Mouse (Mus musculus): ENCODE results near the gene Cyp1b1. TPM values are rescaled to one million over a fixed set of nuclear protein-coding genes. Genes with fewer than 3 reads are reported as not detected.

Gene Cyp1b1
- polyA plus RNA-seq, 1 experiment from 2014 or later, result 1.5 TPM

- Histone ChIP-seq H3K36me3 (no peaks in the 10 kb centered on the region), H3K9me3 (replicated peaks) (no peaks in the 10 kb centered on the region), H3K4me2 (no peak overlapping the region), H3K27ac (ENCODE audit: poor library complexity, severe bottlenecking) (no peak overlapping the region), H3K4me1 (replicated peaks) (no peaks in the 10 kb centered on the region; the same call in 1 of the 2 replicates), H3K27me3 (replicated peaks) (0 out of 2 replicates have a peak, but pooled peaks cover 4% of the 10 kb centered on the region), H3K4me3 (no peak overlapping the region), H3K9ac (no peak overlapping the region)
- ATAC-seq (ENCODE audit: insufficient number of reproducible peaks, low FRiP score), result no peak
- 67% methylated on average over 4 of the region's 4 CpGs for WGBS
These were observed 19.8 kb downstream of the Cyp1b1 start for GRCm38 (mm10) chr17:79695106-79695505.

GRCm38 (mm10) chr17:79670837-79671236 is 44.0 kb downstream of the Cyp1b1 start:
- Histone ChIP-seq H3K9me3 (replicated peaks) (no peaks in the 10 kb centered on the region), H3K27me3 (replicated peaks) (no peaks in the 10 kb centered on the region), H3K9ac (no peak overlapping the region), H3K4me2 (no peak overlapping the region), H3K4me3 (no peak overlapping the region), H3K27ac (ENCODE audit: poor library complexity, severe bottlenecking) (no peak overlapping the region), H3K36me3 (peaks cover 12% of the 10 kb centered on the region; the same call in 1 of the 2 replicates), H3K4me1 (replicated peaks) (no peaks in the 10 kb centered on the region)
- 33% methylated on average over 2 of the region's 2 CpGs for WGBS
- ATAC-seq (ENCODE audit: insufficient number of reproducible peaks, low FRiP score), result no peak

DNA sequence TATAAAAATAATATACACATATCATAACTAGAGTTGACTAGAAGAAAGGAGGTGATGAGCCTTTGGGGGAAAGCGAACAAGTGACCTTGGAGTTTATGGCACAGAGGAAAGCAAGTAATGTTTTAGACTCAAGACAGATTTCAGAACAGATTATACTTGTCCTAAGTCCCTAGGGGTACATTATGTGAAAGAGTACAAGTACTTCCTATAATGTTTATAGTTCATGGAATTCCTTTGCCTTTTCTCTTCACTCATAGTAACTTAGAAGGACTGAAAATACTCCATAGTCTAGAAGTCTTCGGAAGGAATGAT is 50.8 kb downstream of the Cyp1b1 start:
- H3K9me3 ChIP-seq (replicated peaks), result no peaks in the 10 kb centered on the region
- H3K4me3 ChIP-seq, result no peak overlapping the region
- no peaks in the 10 kb centered on the region for H3K4me1 ChIP-seq (replicated peaks)
- no peak overlapping the region for H3K9ac ChIP-seq
- no peak for ATAC-seq (ENCODE audit: insufficient number of reproducible peaks, low FRiP score)
- no peak overlapping the region for H3K4me2 ChIP-seq
- no peaks in the 10 kb centered on the region for H3K36me3 ChIP-seq
- H3K27me3 ChIP-seq (replicated peaks), result no peaks in the 10 kb centered on the region
- H3K27ac ChIP-seq (ENCODE audit: poor library complexity, severe bottlenecking), result no peak overlapping the region
- 88% methylated on average over 2 of the region's 2 CpGs for WGBS

DNA sequence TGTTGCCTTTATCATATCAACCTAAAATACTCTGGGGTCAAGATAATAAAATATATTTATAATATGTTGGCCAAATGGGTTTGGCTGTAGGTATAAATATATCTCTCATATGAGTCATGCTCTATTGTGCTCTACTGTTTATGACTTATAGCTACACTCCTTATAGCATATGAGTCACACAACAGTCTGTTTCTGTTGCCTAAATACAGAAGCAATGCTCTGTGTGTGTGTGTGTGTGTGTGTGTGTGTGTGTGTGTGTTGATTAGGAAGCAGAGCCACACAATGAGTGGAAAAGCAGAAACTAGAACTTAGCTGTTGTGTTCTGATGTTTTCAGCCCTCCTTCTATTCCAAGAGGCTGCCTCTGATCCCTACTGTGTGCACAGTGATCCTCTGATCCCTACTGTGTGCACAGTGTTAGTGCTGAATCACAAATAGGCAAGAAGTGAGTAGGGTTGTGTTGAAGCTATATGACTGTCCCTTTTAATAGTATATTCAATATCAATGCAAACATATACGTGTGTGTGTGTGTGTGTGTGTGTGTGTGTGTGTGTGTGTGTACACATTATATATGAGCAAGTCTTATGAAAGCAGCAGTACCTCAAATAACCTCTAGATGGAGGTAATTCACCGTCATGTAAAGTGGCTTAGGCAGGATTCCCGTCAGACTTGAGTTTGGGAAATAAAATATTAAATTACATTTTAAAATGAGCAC is 51.3 kb downstream of the Cyp1b1 start:
- no peak overlapping the region for H3K4me2 ChIP-seq
- no peaks in the 10 kb centered on the region for H3K27me3 ChIP-seq (replicated peaks)
- no peaks in the 10 kb centered on the region for H3K9me3 ChIP-seq (replicated peaks)
- H3K9ac ChIP-seq, result no peak overlapping the region
- no peaks in the 10 kb centered on the region for H3K36me3 ChIP-seq
- H3K4me3 ChIP-seq, result no peak overlapping the region
- H3K4me1 ChIP-seq (replicated peaks), result no peaks in the 10 kb centered on the region
- no peak for ATAC-seq (ENCODE audit: insufficient number of reproducible peaks, low FRiP score)
- WGBS, result 24% methylated on average over 3 of the region's 3 CpGs
- H3K27ac ChIP-seq (ENCODE audit: poor library complexity, severe bottlenecking), result no peak overlapping the region

DNA sequence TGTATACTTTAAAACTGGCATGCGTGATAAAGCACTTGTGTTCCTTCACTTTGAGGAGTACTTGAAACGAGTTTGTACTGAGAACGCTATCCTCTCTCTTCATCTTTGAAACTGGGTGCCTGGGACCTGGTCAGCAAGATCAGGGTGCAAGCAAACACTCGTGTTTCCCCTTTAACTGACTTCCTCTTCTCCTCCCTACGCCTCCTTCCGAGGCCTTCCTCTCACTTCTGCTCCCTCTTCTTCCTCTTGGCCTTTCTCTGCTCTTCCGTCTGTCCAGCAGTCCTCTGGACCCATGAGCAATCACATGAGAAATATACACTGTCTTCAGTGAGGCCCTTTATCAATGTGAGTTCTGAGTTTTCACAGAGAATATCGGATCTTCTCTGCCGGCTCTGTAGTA is 53.0 kb downstream of the Cyp1b1 start:
- Histone ChIP-seq H3K4me3 (no peak overlapping the region), H3K4me1 (replicated peaks) (no peaks in the 10 kb centered on the region), H3K9me3 (replicated peaks) (no peaks in the 10 kb centered on the region), H3K36me3 (no peaks in the 10 kb centered on the region), H3K27ac (ENCODE audit: poor library complexity, severe bottlenecking) (no peak overlapping the region), H3K27me3 (replicated peaks) (no peaks in the 10 kb centered on the region), H3K4me2 (no peak overlapping the region), H3K9ac (no peak overlapping the region)
- ATAC-seq (ENCODE audit: insufficient number of reproducible peaks, low FRiP score), result no peak
- WGBS, result 80% methylated on average over 9 of the region's 9 CpGs

GRCm38 (mm10) chr17:79661387-79661786 is 53.5 kb downstream of the Cyp1b1 start:
- Histone ChIP-seq H3K4me2 (no peak overlapping the region), H3K27me3 (replicated peaks) (no peaks in the 10 kb centered on the region), H3K9me3 (replicated peaks) (no peaks in the 10 kb centered on the region), H3K4me1 (replicated peaks) (0 out of 2 replicates have a peak, but pooled peaks cover 3% of the 10 kb centered on the region), H3K27ac (ENCODE audit: poor library complexity, severe bottlenecking) (no peak overlapping the region), H3K9ac (no peak overlapping the region), H3K4me3 (no peak overlapping the region), H3K36me3 (no peaks in the 10 kb centered on the region)
- 42% methylated on average over 7 of the region's 7 CpGs for WGBS
- no peak for ATAC-seq (ENCODE audit: insufficient number of reproducible peaks, low FRiP score)

- H3K27me3 ChIP-seq (replicated peaks), result no peaks in the 10 kb centered on the region
- ATAC-seq (ENCODE audit: insufficient number of reproducible peaks, low FRiP score), result no peak
- H3K4me2 ChIP-seq, result no peak overlapping the region
- no peak overlapping the region for H3K9ac ChIP-seq
- no peak overlapping the region for H3K4me3 ChIP-seq
- no peaks in the 10 kb centered on the region for H3K9me3 ChIP-seq (replicated peaks)
- H3K36me3 ChIP-seq, result 0 out of 2 replicates have a peak, but pooled peaks cover 3% of the 10 kb centered on the region
- WGBS, result 68% methylated on average over 8 of the region's 8 CpGs
- 0 out of 2 replicates have a peak, but pooled peaks cover 4% of the 10 kb centered on the region for H3K4me1 ChIP-seq (replicated peaks)
- no peak overlapping the region for H3K27ac ChIP-seq (ENCODE audit: poor library complexity, severe bottlenecking)
These were observed 56.0 kb downstream of the Cyp1b1 start for GRCm38 (mm10) chr17:79658863-79659262.

DNA sequence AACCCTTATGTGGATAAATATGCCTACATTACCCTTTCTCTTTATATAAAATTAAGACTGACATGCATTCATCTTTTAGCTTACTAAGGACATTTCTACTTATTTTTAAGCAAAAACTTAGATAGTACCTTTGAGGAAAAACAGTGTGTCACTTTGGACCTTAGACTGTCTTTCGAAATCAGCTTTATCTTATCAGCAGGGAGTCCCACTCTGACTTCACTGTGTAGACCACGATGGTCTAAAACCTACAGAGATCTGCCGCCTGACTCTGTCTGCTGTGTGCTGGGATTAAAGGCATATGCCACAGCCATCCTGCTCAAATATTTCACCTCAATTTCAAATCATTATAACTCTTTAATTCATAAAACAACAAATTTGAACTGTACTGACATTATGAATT is 56.4 kb downstream of the Cyp1b1 start:
- no peak for ATAC-seq (ENCODE audit: insufficient number of reproducible peaks, low FRiP score)
- no peaks in the 10 kb centered on the region for H3K27me3 ChIP-seq (replicated peaks)
- H3K27ac ChIP-seq (ENCODE audit: poor library complexity, severe bottlenecking), result no peak overlapping the region
- H3K9ac ChIP-seq, result no peak overlapping the region
- H3K4me3 ChIP-seq, result no peak overlapping the region
- H3K4me1 ChIP-seq (replicated peaks), result 0 out of 2 replicates have a peak, but pooled peaks cover 4% of the 10 kb centered on the region
- 23% methylated on average over 3 of the region's 3 CpGs for WGBS
- no peaks in the 10 kb centered on the region for H3K9me3 ChIP-seq (replicated peaks)
- H3K36me3 ChIP-seq, result 0 out of 2 replicates have a peak, but pooled peaks cover 3% of the 10 kb centered on the region
- no peak overlapping the region for H3K4me2 ChIP-seq

GRCm38 (mm10) chr17:79657785-79658184 is 57.1 kb downstream of the Cyp1b1 start:
- no peaks in the 10 kb centered on the region for H3K27me3 ChIP-seq (replicated peaks)
- no peak overlapping the region for H3K4me3 ChIP-seq
- no peaks in the 10 kb centered on the region for H3K9me3 ChIP-seq (replicated peaks)
- no peak overlapping the region for H3K27ac ChIP-seq (ENCODE audit: poor library complexity, severe bottlenecking)
- H3K9ac ChIP-seq, result no peak overlapping the region
- no peak overlapping the region for H3K4me2 ChIP-seq
- WGBS, result 39% methylated on average over 9 of the region's 9 CpGs
- ATAC-seq (ENCODE audit: insufficient number of reproducible peaks, low FRiP score), result no peak
- H3K36me3 ChIP-seq, result 0 out of 2 replicates have a peak, but pooled peaks cover 3% of the 10 kb centered on the region
- H3K4me1 ChIP-seq (replicated peaks), result 0 out of 2 replicates have a peak, but pooled peaks cover 4% of the 10 kb centered on the region

GRCm38 (mm10) chr17:79654187-79654586 is 60.7 kb downstream of the Cyp1b1 start:
- 77% methylated on average over 3 of the region's 3 CpGs for WGBS
- no peak for ATAC-seq (ENCODE audit: insufficient number of reproducible peaks, low FRiP score)
- H3K9ac ChIP-seq, result no peak overlapping the region
- H3K4me3 ChIP-seq, result no peak overlapping the region
- no peaks in the 10 kb centered on the region for H3K9me3 ChIP-seq (replicated peaks)
- H3K4me1 ChIP-seq (replicated peaks), result 0 out of 2 replicates have a peak, but pooled peaks cover 4% of the 10 kb centered on the region
- H3K4me2 ChIP-seq, result no peak overlapping the region
- no peak overlapping the region for H3K27ac ChIP-seq (ENCODE audit: poor library complexity, severe bottlenecking)
- 0 out of 2 replicates have a peak, but pooled peaks cover 5% of the 10 kb centered on the region for H3K36me3 ChIP-seq
- H3K27me3 ChIP-seq (replicated peaks), result no peaks in the 10 kb centered on the region

GRCm38 (mm10) chr17:79653171-79653570 is 61.7 kb downstream of the Cyp1b1 start:
- Histone ChIP-seq H3K4me3 (no peak overlapping the region), H3K9ac (no peak overlapping the region), H3K27ac (ENCODE audit: poor library complexity, severe bottlenecking) (no peak overlapping the region), H3K9me3 (replicated peaks) (no peaks in the 10 kb centered on the region), H3K4me2 (no peak overlapping the region), H3K27me3 (replicated peaks) (no peaks in the 10 kb centered on the region), H3K4me1 (replicated peaks) (0 out of 2 replicates have a peak, but pooled peaks cover 4% of the 10 kb centered on the region), H3K36me3 (0 out of 2 replicates have a peak, but pooled peaks cover 5% of the 10 kb centered on the region)
- WGBS, result 76% methylated on average over 1 of the region's 1 CpGs
- no peak for ATAC-seq (ENCODE audit: insufficient number of reproducible peaks, low FRiP score)

Measured in heart, embryonic 12.5 days (tissue).